Mouse (Mus musculus): ENCODE measurements around the gene Ccdc159. TPM values are rescaled to one million over a fixed set of nuclear protein-coding genes. Genes with fewer than 3 reads are reported as not detected.

The Ccdc159 gene
- total and polyA plus RNA-seq, 3 experiments = 9.4 to 24.5 (median 10.5) TPM

- no peak for DNase-seq
Observed at GRCm38 (mm10) chr9:21934021-21934420, 6.8 kb downstream of the Ccdc159 start.

GRCm38 (mm10) chr9:21935466-21936131 lies 8.3 kb downstream of the Ccdc159 start:
- no peak for DNase-seq

GRCm38 (mm10) chr9:21936692-21937570 lies 9.7 kb downstream of the Ccdc159 start, which contains the start of gene Plppr2:
TSS of gene Plppr2 (plus strand) at chr9:21937033.
- peak; percentile 99 for DNase-seq

- DNase-seq = peak; percentile 40
Observed at GRCm38 (mm10) chr9:21937711-21938175, 10.5 kb downstream of the Ccdc159 start.

GRCm38 (mm10) chr9:21938234-21938855 lies 11.1 kb downstream of the Ccdc159 start:
- DNase-seq = no peak

GRCm38 (mm10) chr9:21943046-21943445 lies 15.8 kb downstream of the Ccdc159 start:
- DNase-seq = no peak

GRCm38 (mm10) chr9:21943638-21944037 lies 16.4 kb downstream of the Ccdc159 start:
- no peak for DNase-seq

GRCm38 (mm10) chr9:21944267-21944666 lies 17.0 kb downstream of the Ccdc159 start:
- DNase-seq = no peak

GRCm38 (mm10) chr9:21947540-21948130 lies 20.4 kb downstream of the Ccdc159 start:
- no peak for DNase-seq

- no peak for DNase-seq
Observed at GRCm38 (mm10) chr9:21948146-21948545, 20.9 kb downstream of the Ccdc159 start.

GRCm38 (mm10) chr9:21948790-21949189 lies 21.5 kb downstream of the Ccdc159 start:
- no peak for DNase-seq

- peak; percentile 63 for DNase-seq
Observed at GRCm38 (mm10) chr9:21950322-21950721, 23.1 kb downstream of the Ccdc159 start.

GRCm38 (mm10) chr9:21951977-21952376 lies 24.7 kb downstream of the Ccdc159 start:
- no peak for DNase-seq

GRCm38 (mm10) chr9:21953600-21953999 lies 26.3 kb downstream of the Ccdc159 start:
- DNase-seq = no peak

GRCm38 (mm10) chr9:21954635-21955034 lies 27.4 kb downstream of the Ccdc159 start:
- no peak for DNase-seq

GRCm38 (mm10) chr9:21955225-21955569 lies 27.9 kb downstream of the Ccdc159 start:
- no peak for DNase-seq

- peak; percentile 99 for DNase-seq
Observed at GRCm38 (mm10) chr9:21955570-21956281, 28.5 kb downstream of the Ccdc159 start, which contains the start of gene Swsap1. TSS of gene Swsap1 (plus strand) at chr9:21955755.

GRCm38 (mm10) chr9:21958372-21958771 lies 31.1 kb downstream of the Ccdc159 start:
- DNase-seq = no peak

- DNase-seq = no peak
Observed at GRCm38 (mm10) chr9:21959244-21959643, 32.0 kb downstream of the Ccdc159 start.

- DNase-seq = no peak
Observed at GRCm38 (mm10) chr9:21960135-21960534, 32.9 kb downstream of the Ccdc159 start.

GRCm38 (mm10) chr9:21960558-21961208 lies 33.4 kb downstream of the Ccdc159 start:
- peak; percentile 34 for DNase-seq

Measured in adrenal gland, adult 2 months (tissue).